Mouse (Mus musculus) E14TG2a.4 (cell line): Measurements from ENCODE around the gene Ric8a.

ENCODE experiments used
- CTCF ChIP-seq: conservative IDR thresholded peaks from 2 replicates; pipeline ENCODE4 v1.5.1; 2014; ENCODE audit warnings: low read length
- NANOG ChIP-seq: IDR thresholded peaks from 2 replicates; pipeline ENCODE4 v1.6.1; 2014; ENCODE audit warnings: borderline replicate concordance, low read length, mixed read lengths

DNA sequence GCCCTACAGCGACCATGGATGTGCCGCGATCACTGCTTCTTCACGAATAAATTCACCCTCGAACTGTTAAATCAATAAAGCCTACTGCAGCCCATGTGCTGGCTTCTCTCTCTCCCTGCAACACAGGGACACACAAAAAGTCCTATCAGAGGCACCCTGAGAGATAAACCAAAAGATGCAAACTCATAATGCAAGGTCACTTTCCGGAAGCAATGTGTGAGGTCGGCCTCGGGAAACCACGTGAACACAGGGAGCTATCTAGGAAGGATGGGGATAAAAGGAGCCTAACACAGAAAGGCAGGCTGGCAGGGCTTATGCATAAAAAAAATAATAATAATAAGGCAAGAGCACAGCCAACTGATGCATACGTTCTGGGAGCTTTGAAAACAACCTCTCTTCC lies 10.1 kb upstream of the Ric8a start:
- TF ChIP-seq CTCF (no peak), NANOG (no peak)
